Mouse (Mus musculus) spleen, embryonic (tissue): Measurements from ENCODE around the gene Nlk.
"Not testable (repeated sequence)": the region's sequence is repeated elsewhere in the genome, so short reads cannot be mapped to it uniquely, and the experiment has no call there.

ENCODE experiments used
- CTCF ChIA-PET: fragments of 350-600 bp; sonication (Branson Sonifier 250); formaldehyde crosslinking; loops from one replicate; lab custom pipeline; 2022; lab: Charles Lee

Gene Nlk

DNA sequence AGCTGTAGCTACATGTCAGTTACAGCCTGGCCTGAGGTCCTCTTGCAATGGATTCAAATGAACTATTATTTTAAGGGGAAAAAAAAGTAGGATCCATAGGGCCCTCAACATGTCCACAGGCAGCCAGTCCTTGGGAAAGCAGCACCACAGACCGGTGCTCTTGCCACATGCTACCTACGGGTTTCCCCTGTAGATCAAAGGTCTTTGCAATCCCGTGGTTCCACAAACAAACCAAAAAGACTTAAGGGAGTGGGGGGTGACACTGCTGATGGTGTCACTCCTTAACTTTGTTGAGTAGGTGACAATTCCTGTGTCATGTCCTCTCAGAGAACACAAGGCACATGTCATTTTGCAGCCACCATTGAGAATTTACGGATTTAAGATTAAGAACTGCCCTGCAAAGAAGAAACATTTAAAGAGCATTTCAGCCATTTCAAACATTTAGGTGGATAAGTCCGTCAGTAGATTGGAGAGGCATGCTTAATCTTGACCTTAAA is 147.6 kb downstream of the Nlk start:
- CTCF ChIA-PET: no interaction called here

GRCm38 (mm10) chr11:78547718-78548460 is 149.3 kb downstream of the Nlk start:
- CTCF ChIA-PET: no interaction called here

DNA sequence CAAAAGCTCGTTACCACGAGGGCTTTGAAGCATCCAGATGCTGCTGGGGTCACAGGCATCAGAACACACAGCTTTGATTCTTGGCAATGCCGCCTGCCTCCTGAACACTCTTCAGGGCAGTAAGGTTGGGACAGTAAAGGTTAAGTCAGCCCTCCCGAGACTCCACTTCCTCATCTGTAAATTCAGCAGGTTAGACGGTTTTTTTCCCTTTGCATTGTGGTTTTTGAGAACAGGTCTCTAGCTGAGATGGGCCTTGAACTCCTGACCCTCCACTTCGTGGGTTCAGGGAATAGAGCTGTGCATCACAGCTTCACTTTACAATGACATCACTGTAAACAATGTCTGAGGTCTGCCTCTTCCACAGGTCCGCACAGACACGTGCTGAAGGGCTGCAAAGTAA is 152.0 kb downstream of the Nlk start:
- CTCF ChIA-PET: no interaction called here

GRCm38 (mm10) chr11:78544449-78545111 is 152.6 kb downstream of the Nlk start:
- CTCF ChIA-PET: no interaction called here

GRCm38 (mm10) chr11:78540358-78540757 is 156.8 kb downstream of the Nlk start:
- CTCF ChIA-PET: no interaction called here

DNA sequence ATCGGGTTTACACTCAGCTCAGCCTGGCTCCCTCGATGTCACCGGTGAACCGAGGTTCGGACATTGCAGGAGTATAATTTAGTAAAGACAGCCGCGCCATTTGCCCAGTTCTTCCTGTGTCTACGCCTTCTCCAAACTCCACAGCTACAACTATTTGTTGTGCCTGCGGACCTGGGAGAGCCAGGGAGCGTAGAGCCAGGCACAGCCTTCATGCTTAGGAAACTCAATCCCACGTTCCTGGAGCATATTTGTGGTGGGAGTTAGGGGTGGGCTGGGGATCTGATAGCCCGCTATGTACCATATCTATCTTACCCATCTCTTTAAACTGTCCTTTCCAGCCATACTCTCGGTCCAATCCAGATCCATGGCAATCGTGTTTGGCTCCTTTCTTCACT is 160.5 kb downstream of the Nlk start:
- CTCF ChIA-PET: interaction anchor here (0.7 kb wide), 1 partner anchor 15 kb away, joined by 3 read pairs; no protein-coding TSS in a partner anchor

DNA sequence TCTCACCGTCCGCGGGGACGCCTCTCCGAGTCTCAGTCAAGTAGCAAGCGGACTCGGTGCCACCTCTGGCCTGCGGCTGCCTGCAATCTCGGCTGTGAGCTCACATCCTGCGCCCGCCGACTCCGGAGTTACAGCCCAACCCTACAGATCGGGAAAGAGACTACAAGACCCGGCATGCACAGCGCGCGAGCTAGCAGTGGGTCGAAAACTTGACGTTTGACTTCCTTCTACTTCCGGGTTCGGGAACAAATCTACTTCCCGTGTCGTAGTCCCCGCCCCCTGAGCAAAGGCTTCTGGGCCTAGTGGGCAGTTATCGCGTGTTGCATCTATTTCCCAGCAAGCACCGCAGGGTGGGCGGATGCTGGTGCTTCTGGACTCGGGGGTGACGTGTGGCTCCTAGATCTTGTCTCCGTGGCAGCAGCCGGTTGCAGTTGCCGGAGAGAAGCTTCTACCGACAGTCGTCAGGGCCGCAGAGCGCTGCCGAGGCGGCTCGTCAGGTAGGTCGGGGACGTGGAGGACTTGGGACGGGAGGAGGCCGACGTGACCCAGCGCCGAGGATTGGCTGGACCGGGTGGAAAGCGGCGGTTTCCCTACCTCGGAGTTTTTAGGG is 161.0 kb downstream of the Nlk start, which contains the start of the genes Tnfaip1 and Ift20:
Tnfaip1 (minus strand) TSS at position 253 of the 610 bp plus-strand sequence.
Ift20 (plus strand) TSS at position 282 of the 610 bp plus-strand sequence.
- CTCF ChIA-PET: interaction anchor here (0.7 to 1.0 kb wide), 2 partner anchors 16 to 40 kb away, joined by 3 to 6 read pairs; no protein-coding TSS in a partner anchor

GRCm38 (mm10) chr11:78535376-78536079 is 161.6 kb downstream of the Nlk start:
- CTCF ChIA-PET: interaction anchor here (0.5 to 1.0 kb wide), 2 partner anchors 39 to 628 kb away, joined by 3 to 6 read pairs; no protein-coding TSS in a partner anchor

DNA sequence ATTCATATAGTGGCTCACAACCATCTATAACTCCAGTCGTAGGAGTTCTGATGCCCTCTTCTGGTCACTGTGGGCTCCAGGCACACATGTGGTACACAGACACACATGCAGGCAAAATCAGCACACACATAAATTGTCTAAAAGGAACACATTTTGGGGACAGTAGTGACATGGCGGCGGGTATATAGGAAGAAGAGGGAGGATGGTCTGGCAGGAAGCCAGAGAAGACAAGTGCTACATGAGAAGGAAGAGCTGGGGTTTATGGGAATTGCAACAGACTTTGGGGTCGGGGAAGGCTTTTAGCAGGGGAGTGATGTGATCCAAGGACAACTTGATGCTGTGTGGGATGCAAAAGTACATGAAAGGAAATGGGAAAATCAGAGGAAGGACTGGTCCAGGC is 162.7 kb downstream of the Nlk start:
- CTCF ChIA-PET: no interaction called here

DNA sequence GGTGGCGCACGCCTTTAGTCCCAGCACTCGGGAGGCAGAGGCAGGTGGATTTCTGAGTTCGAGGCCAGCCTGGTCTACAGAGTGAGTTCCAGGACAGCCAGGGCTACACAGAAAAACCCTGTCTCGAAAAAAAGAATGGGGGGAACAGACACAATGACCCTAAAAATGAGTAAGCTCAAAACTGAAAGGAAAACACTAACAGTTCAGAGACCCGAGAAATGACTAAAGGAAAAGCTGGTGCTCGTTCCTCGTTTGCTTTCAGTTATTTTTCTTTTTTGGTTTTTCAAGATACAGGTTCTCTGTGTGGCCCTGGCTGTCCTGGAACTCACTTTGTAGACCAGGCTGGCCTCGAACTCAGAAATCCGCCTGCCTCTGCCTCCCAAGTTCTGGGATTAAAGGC is 165.7 kb downstream of the Nlk start:
- CTCF ChIA-PET: not testable (repeated sequence)

GRCm38 (mm10) chr11:78531046-78531445 is 166.1 kb downstream of the Nlk start:
- CTCF ChIA-PET: no interaction called here

DNA sequence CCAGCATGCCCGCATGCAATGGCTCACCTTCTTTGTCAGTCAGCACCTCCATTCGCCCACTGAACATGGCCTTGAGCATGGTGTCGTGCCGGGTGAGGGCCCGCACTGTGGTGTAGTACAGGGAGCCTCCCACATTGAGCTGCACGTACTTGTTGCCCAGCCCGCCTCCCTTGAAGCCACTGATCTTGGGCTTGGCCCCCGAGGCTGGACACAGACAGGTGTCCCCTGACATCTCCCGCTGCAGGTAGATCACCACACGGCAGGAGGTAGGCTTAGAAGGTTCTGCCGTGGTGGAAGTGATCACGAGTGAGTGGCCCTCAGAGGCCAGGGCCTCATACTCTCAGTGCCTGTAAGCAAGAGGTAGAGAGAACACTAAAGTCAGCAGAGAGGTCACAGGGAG is 167.2 kb downstream of the Nlk start:
- CTCF ChIA-PET: no interaction called here

DNA sequence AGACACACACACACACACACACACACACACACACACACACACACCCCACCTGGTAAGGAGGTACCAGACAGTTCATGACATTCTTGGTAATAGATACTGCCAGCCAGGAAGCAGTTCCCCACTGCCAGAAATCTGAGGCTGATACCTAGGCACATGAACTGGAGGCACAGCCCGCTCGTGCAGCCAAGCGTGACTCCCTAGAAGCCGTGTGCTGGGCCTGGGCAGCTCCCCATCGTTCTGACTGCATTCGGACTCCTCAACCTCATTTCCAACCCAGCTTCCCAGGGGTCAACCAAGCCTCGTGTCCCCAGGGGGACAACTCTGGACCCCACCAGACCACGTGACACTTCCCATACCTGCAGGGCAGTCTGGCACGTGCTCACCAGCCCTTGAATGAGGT is 168.5 kb downstream of the Nlk start:
- CTCF ChIA-PET: no interaction called here

GRCm38 (mm10) chr11:78524838-78525237 is 172.3 kb downstream of the Nlk start:
- CTCF ChIA-PET: no interaction called here

DNA sequence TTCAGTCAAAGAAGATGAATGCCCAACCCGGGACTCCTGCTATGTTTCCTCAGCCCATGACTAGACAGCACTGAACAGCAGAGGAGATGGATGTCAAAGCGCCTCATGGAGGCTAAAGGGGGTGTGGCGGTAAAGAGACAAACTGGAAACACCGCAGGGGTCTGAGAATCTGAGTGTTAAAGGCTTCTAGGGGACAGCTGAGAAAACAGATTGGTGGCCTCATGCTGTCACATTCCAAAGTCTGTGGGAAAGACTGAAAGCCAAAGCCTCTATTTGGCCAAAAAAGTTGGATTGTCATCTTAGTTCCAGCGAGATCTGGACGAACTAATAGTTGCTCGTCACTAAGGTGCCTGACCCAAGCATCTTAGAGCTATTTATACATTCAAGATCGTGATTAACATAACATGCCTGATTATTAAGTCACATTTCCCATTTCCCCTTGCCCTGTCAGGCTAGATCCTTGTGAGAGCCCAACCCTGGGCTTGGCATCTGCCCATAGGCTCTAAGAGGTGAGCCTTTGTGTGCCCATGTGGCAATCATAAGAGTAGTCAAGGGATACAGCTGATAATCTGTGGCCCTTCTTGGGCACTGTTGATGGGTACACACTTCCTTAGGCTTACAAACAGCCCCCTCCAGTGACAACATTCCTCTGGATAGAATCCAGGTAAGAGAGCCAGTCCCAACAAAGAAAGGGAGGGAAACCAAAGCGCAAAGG is 173.8 kb downstream of the Nlk start:
- CTCF ChIA-PET: interaction anchor here (0.7 kb wide), 1 partner anchor 9 kb away, joined by 12 read pairs; no protein-coding TSS in a partner anchor

DNA sequence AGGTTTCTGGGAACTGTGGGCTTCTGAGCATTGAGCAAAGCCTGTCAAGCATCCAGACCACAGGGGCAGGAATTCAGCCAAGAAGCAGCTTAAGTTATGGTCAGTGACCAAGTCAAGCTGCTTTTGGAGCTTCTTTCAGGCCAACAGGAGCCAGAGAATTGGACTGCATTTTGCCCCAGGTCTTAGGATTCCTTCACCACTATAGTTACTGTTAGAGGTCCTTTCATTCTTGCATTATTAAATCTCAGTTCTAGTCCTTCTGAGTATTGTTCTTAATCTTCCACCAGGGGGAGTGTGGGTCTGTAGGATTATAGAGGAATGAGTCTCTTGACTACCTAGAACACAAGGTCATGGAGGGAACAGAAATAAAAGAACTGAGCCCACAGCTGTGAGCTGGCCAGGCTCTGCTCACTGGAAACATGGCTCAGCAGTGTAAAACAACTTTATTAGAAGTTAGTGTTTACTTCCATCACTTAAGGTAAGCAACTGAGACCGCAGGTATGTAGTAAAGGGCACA is 174.6 kb downstream of the Nlk start:
- CTCF ChIA-PET: interaction anchor here (0.8 kb wide), 1 partner anchor 10 kb away, joined by 3 read pairs; no protein-coding TSS in a partner anchor

DNA sequence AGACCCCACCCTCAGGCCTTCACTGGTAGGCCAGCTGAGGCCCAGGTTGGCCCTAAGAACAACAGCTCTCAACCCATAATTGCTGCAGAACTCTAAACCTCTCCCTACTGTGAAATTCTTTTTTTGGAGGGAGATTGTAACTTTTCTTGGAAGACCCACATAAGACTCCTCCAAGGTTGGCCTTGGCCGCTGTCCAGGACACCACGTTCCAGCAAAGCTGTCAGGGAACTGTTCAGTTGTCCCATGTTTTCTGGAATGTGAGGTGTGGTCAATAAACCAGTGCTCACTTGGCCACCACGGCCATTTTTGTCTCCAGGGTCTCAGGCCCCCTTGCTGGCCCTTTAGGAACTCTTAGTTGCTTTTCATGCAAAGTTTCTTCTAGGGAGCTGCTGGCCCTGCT is 175.3 kb downstream of the Nlk start:
- CTCF ChIA-PET: interaction anchor here (0.8 kb wide), 1 partner anchor 11 kb away, joined by 3 read pairs; no protein-coding TSS in a partner anchor

GRCm38 (mm10) chr11:78518931-78519330 is 178.2 kb downstream of the Nlk start:
- CTCF ChIA-PET: interaction anchor here (0.6 kb wide), 1 partner anchor 22 kb away, joined by 3 read pairs; no protein-coding TSS in a partner anchor
